Mouse (Mus musculus) ES-Bruce4 (cell line): ENCODE measurements around the gene Jsrp1.

Experiments used
- CTCF ChIP-seq: IDR thresholded peaks from one replicate; pipeline ENCODE4 v1.8.1; 2011; ENCODE audit warnings: low read depth, low read length
- EP300 ChIP-seq: IDR thresholded peaks from 2 replicates; pipeline ENCODE4 v1.6.1; 2011; ENCODE audit warnings: low read depth, low read length; ENCODE audit not compliant: insufficient read depth
- POLR2A ChIP-seq: IDR thresholded peaks from one replicate; pipeline ENCODE4 v1.8.1; 2011; ENCODE audit warnings: low read length; ENCODE audit not compliant: insufficient read depth

- TF ChIP-seq CTCF (no peak), POLR2A (no peak), EP300 (no peak)
Observed at GRCm38 (mm10) chr10:80827870-80828420, 14.6 kb upstream of the Jsrp1 start.
